Mouse (Mus musculus): ENCODE data around the gene Lbx2. TPM values are rescaled to one million over a fixed set of nuclear protein-coding genes. Genes with fewer than 3 reads are reported as not detected.

The Lbx2 gene
- polyA plus RNA-seq, 1 experiment from 2014 or later = 0.73 TPM

MicroRNAs within 50 kb of the gene (microRNA counts, 519-probe panel; counts per million panel counts)
- not detected for microRNA mmu-miR-3470a+mmu-miR-3470b

Small RNA genes within 50 kb of the gene (microRNA-seq; reads per million reads assigned to microRNA genes)
- not detected for gene Mir3470a (ENCODE audit: borderline number of aligned reads)
- not detected for gene Mir7040 (ENCODE audit: borderline number of aligned reads)

Other genes with a start within 250 kb of the Lbx2 start
- 0.14 and 0.34 TPM in 2 replicates for gene Sema4f, start 146.6 kb upstream of the Lbx2 start, polyA plus RNA-seq (2014; fragmentation: Nextera tagmentation; extraction: Ambion mirVana)
- 6.8 and 8.2 TPM in 2 replicates for gene M1ap, start 139.5 kb upstream of the Lbx2 start, polyA plus RNA-seq (2014; fragmentation: Nextera tagmentation; extraction: Ambion mirVana)
- 12.6 and 17.2 TPM in 2 replicates for gene Dok1, start 52.9 kb upstream of the Lbx2 start, polyA plus RNA-seq (2014; fragmentation: Nextera tagmentation; extraction: Ambion mirVana)
- gene Loxl3, start 52.2 kb upstream of the Lbx2 start, polyA plus RNA-seq (2014; fragmentation: Nextera tagmentation; extraction: Ambion mirVana) = 5.0 and 6.2 TPM in 2 replicates
- 220 and 230 TPM in 2 replicates for gene Aup1, start 31.8 kb upstream of the Lbx2 start, polyA plus RNA-seq (2014; fragmentation: Nextera tagmentation; extraction: Ambion mirVana)
- gene Htra2, start 31.1 kb upstream of the Lbx2 start, polyA plus RNA-seq (2014; fragmentation: Nextera tagmentation; extraction: Ambion mirVana) = 102 and 103 TPM in 2 replicates
- gene Dqx1, start 28.5 kb upstream of the Lbx2 start, polyA plus RNA-seq (2014; fragmentation: Nextera tagmentation; extraction: Ambion mirVana) = 6.1 and 6.2 TPM in 2 replicates
- gene Tlx2, start 16.1 kb upstream of the Lbx2 start, polyA plus RNA-seq (2014; fragmentation: Nextera tagmentation; extraction: Ambion mirVana) = 0.30 and 0.95 TPM in 2 replicates
- 25.0 and 27.8 TPM in 2 replicates for gene Pcgf1, start 8.5 kb upstream of the Lbx2 start, polyA plus RNA-seq (2014; fragmentation: Nextera tagmentation; extraction: Ambion mirVana)
- 2.0 and 2.5 TPM in 2 replicates for gene Ccdc142, start 15.2 kb downstream of the Lbx2 start, polyA plus RNA-seq (2014; fragmentation: Nextera tagmentation; extraction: Ambion mirVana)
- 2.7 and 2.9 TPM in 2 replicates for gene Gm42688, start 15.2 kb downstream of the Lbx2 start, polyA plus RNA-seq (2014; fragmentation: Nextera tagmentation; extraction: Ambion mirVana)
- gene Mrpl53, start 22.7 kb downstream of the Lbx2 start, polyA plus RNA-seq (2014; fragmentation: Nextera tagmentation; extraction: Ambion mirVana) = 110 and 115 TPM in 2 replicates
- 88.9 and 89.6 TPM in 2 replicates for gene Mogs, start 29.1 kb downstream of the Lbx2 start, polyA plus RNA-seq (2014; fragmentation: Nextera tagmentation; extraction: Ambion mirVana)
- gene Wbp1, start 35.2 kb downstream of the Lbx2 start, polyA plus RNA-seq (2014; fragmentation: Nextera tagmentation; extraction: Ambion mirVana) = 45.1 and 50.3 TPM in 2 replicates
- 15.8 and 17.6 TPM in 2 replicates for gene Ino80b, start 39.1 kb downstream of the Lbx2 start, polyA plus RNA-seq (2014; fragmentation: Nextera tagmentation; extraction: Ambion mirVana)
- 14.7 and 15.4 TPM in 2 replicates for gene Rtkn, start 49.1 kb downstream of the Lbx2 start, polyA plus RNA-seq (2014; fragmentation: Nextera tagmentation; extraction: Ambion mirVana)
- 2.3 and 4.3 TPM in 2 replicates for gene Wdr54, start 70.0 kb downstream of the Lbx2 start, polyA plus RNA-seq (2014; fragmentation: Nextera tagmentation; extraction: Ambion mirVana)
- 0.08 and 0.12 TPM in 2 replicates for gene 1700003E16Rik, start 70.0 kb downstream of the Lbx2 start, polyA plus RNA-seq (2014; fragmentation: Nextera tagmentation; extraction: Ambion mirVana)
- 56.3 and 63.4 TPM in 2 replicates for gene Dctn1, start 79.6 kb downstream of the Lbx2 start, polyA plus RNA-seq (2014; fragmentation: Nextera tagmentation; extraction: Ambion mirVana)
- gene Slc4a5, start 133.5 kb downstream of the Lbx2 start, polyA plus RNA-seq (2014; fragmentation: Nextera tagmentation; extraction: Ambion mirVana) = 0.23 and 0.41 TPM in 2 replicates
- gene Mthfd2, start 239.5 kb downstream of the Lbx2 start, polyA plus RNA-seq (2014; fragmentation: Nextera tagmentation; extraction: Ambion mirVana) = 119 and 120 TPM in 2 replicates
- gene Mob1a, start 239.6 kb downstream of the Lbx2 start, polyA plus RNA-seq (2014; fragmentation: Nextera tagmentation; extraction: Ambion mirVana) = 78.5 and 84.8 TPM in 2 replicates

All from liver, embryonic 11.5 days (tissue).